ENCODE assay signal across 8 mouse cellular contexts in the genomic region with DNA sequence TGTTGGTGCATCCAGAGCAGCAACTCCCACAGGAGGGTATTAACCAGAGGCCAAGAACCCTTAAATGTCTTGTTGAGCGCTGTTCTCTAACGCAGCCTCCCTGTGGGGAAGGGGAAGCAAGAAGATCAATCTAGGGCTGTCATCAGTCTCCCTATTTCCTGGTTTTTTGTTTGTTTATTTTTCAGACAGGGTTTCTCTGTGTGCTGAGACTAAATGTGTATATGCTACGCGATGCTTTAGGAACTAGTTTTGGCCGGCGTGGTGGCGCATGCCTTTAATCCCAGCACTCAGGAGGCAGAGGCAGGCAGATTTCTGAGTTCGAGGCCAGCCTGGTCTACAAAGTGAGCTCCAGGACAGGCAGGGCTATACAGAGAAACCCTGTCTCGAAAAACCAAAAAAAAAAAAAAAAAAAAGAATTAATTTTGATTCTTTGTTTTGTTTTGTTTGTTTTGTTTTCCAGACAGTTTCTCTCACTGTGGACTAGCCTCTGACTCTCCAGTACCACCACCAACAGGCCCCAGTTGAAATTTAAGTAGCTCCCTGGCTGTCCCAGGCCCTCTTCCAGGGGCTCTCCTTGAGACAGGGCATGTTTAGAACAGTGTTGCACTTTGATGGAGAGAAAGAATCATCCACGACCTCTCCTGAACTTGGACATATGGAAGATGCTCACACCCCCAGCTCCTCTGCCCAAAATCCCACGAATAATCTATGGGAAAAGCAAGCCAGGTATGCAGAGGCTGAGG. TPM values are rescaled to one million over a fixed set of nuclear protein-coding genes. Genes with fewer than 3 reads are reported as not detected.
A peak's percentile ranks its signal among the peaks of the same experiment; 100 is the strongest.
DNase-seq lines count a peak whose midpoint lies in the region; ATAC-seq and TF ChIP-seq lines count a peak whose summit lies in the region.
"Had no signal": no experiment of that assay in that cellular context is flagged by ENCODE, and none has a peak within 500 bp of the region (broad histone marks: within the 10 kb centered on the region; RNA-seq: fewer than 3 reads in every experiment).

No protein-coding gene starts in this region.

- no peaks in the 10 kb centered on the region for H3K27me3 ChIP-seq in forebrain, embryonic 14.5 days (replicated peaks; ENCODE audit: control insufficient read depth, insufficient read depth, low read length)
- no peaks in the 10 kb centered on the region for H3K27me3 ChIP-seq in limb, embryonic 12.5 days

- no peak for ATAC-seq in forebrain, embryonic 14.5 days
- no peak for ATAC-seq in limb, embryonic 12.5 days (ENCODE audit: insufficient number of reproducible peaks, insufficient read depth, low FRiP score, low TSS enrichment, low read depth)
- ATAC-seq in granulocyte monocyte progenitor cell, adult 5-6 weeks (replicated peaks; ENCODE audit: poor library complexity, severe bottlenecking) = no peak
- ATAC-seq: lung, postnatal 0 days had no signal

- no peak for DNase-seq in left cerebral cortex, adult 2 months (ENCODE audit: extremely low spot score in 1 of 2, low spot score in 2 of 2)
- no peak for DNase-seq in left cerebral cortex, adult 18-20 months (ENCODE audit: low spot score in 2 of 2)
- no peak for DNase-seq in forebrain, embryonic 14.5 days (ENCODE audit: low spot score)
- no peak for DNase-seq in spleen, postnatal 14 days (ENCODE audit: low spot score in 2 of 2)

- TF ChIP-seq POLR2A in olfactory bulb, adult 2 months (IDR thresholded peaks at IDR 0.05; ENCODE audit: insufficient read depth, low read depth, low read length) = no peak

- H3K36me3 ChIP-seq in forebrain, embryonic 14.5 days (ENCODE audit: control insufficient read depth, insufficient read depth, low read length) = peaks cover 9% of the 10 kb centered on the region
- H3K36me3 ChIP-seq in limb, embryonic 12.5 days = peaks cover 10% of the 10 kb centered on the region

- H3K4me3 ChIP-seq in left cerebral cortex, adult 2 months = no peak overlapping the region; the same call in 1 of the 2 replicates
- peak overlapping the region; percentile 77 for H3K4me3 ChIP-seq in forebrain, embryonic 14.5 days (ENCODE audit: low read depth, low read length)
- H3K4me3 ChIP-seq in limb, embryonic 12.5 days (replicated peaks) = peak overlapping the region; percentile 80
- H3K4me3 ChIP-seq in olfactory bulb, adult 2 months (ENCODE audit: insufficient read depth, low read depth, low read length) = 0 out of 2 replicates have a peak overlapping the region, but pooled peaks have one; percentile 87

- TF ChIP-seq CTCF in left cerebral cortex, adult 2 months (IDR thresholded peaks at IDR 0.05) = no peak
- TF ChIP-seq CTCF in olfactory bulb, adult 2 months (IDR thresholded peaks at IDR 0.05; ENCODE audit: insufficient read depth, low read depth, low read length) = no peak

- peak overlapping the region; percentile 88; the same call in 1 of the 2 replicates for H3K27ac ChIP-seq in left cerebral cortex, adult 2 months
- no peak overlapping the region for H3K27ac ChIP-seq in forebrain, embryonic 14.5 days (ENCODE audit: low read depth, low read length)
- no peak overlapping the region for H3K27ac ChIP-seq in limb, embryonic 12.5 days
- peak overlapping the region; percentile 82; the same call in 1 of the 2 replicates for H3K27ac ChIP-seq in olfactory bulb, adult 2 months (ENCODE audit: insufficient read depth, low read depth, low read length)

- H3K9me3 ChIP-seq in forebrain, embryonic 14.5 days (replicated peaks; ENCODE audit: control insufficient read depth, low read length) = no peaks in the 10 kb centered on the region
- H3K9me3 ChIP-seq in limb, embryonic 12.5 days = no peaks in the 10 kb centered on the region

- 86% methylated on average over 11 of the region's 11 CpGs for WGBS in forebrain, embryonic 14.5 days
- 81% methylated on average over 10 of the region's 11 CpGs for WGBS in limb, embryonic 12.5 days
- WGBS in olfactory bulb, adult 2 months = 80% methylated on average over 11 of the region's 11 CpGs

- no peak overlapping the region for H3K9ac ChIP-seq in forebrain, embryonic 14.5 days (ENCODE audit: low read length)
- peak overlapping the region; percentile 46; the same call in 1 of the 2 replicates for H3K9ac ChIP-seq in limb, embryonic 12.5 days (replicated peaks)

- H3K4me2 ChIP-seq in forebrain, embryonic 14.5 days (ENCODE audit: low read length) = peak overlapping the region; percentile 88
- H3K4me2 ChIP-seq in limb, embryonic 12.5 days = peak overlapping the region; percentile 89

- intact Hi-C loops in left cerebral cortex, adult 2 months (cut with DNase I) = no loop called here

- peaks cover 13% of the 10 kb centered on the region for H3K4me1 ChIP-seq in forebrain, embryonic 14.5 days (ENCODE audit: control insufficient read depth, insufficient read depth, low read length)
- H3K4me1 ChIP-seq in limb, embryonic 12.5 days (replicated peaks) = peaks cover 26% of the 10 kb centered on the region
- peaks cover 22% of the 10 kb centered on the region for H3K4me1 ChIP-seq in olfactory bulb, adult 2 months (ENCODE audit: control insufficient read depth, insufficient read depth, low read length)

RNA-seq across cellular contexts. Expression of a gene that starts 1.3 kb away (rescaled TPM):
- 10 to 100 TPM; 37.8 to 38.1 TPM for total RNA-seq in left cerebral cortex, adult 2 months (2021)
- 10 to 100 TPM; 38.7 to 40.2 TPM for total RNA-seq in left cerebral cortex, adult 18-20 months (2021)
- 60.5 and 66.0 TPM in 2 replicates for polyA plus RNA-seq in forebrain, embryonic 14.5 days (2014; fragmentation: Nextera tagmentation; extraction: Ambion mirVana)
- 56.1 and 60.1 TPM in 2 replicates for polyA plus RNA-seq in limb, embryonic 12.5 days (2016; fragmentation: Nextera tagmentation; extraction: Ambion mirVana)
- not detected in 2 replicates for polyA plus RNA-seq in olfactory bulb, adult 2 months (2012; ENCODE audit: insufficient read depth, insufficient read length, low replicate concordance, missing spikeins)
- 23.4 and 27.7 TPM in 2 replicates for total RNA-seq in granulocyte monocyte progenitor cell, adult 5-6 weeks (2014; fragmentation: Nextera tagmentation)
- total RNA-seq in granulocyte monocyte progenitor cell, adult 5-6 weeks (2017) = 9.7 and 15.2 TPM in 2 replicates

RNA-seq across cellular contexts. Expression of a gene that starts 5.0 kb away (rescaled TPM):
- total RNA-seq in left cerebral cortex, adult 2 months (2021) = 10 to 100 TPM; 17.8 to 25.7 TPM
- total RNA-seq in left cerebral cortex, adult 18-20 months (2021) = 10 to 100 TPM; 20.0 to 25.6 TPM
- 15.9 and 17.0 TPM in 2 replicates for polyA plus RNA-seq in forebrain, embryonic 14.5 days (2014; fragmentation: Nextera tagmentation; extraction: Ambion mirVana)
- polyA plus RNA-seq in limb, embryonic 12.5 days (2016; fragmentation: Nextera tagmentation; extraction: Ambion mirVana) = 8.5 and 9.9 TPM in 2 replicates
- not detected in 2 replicates for polyA plus RNA-seq in olfactory bulb, adult 2 months (2012; ENCODE audit: insufficient read depth, insufficient read length, low replicate concordance, missing spikeins)
- 30.4 and 58.6 TPM in 2 replicates for total RNA-seq in granulocyte monocyte progenitor cell, adult 5-6 weeks (2014; fragmentation: Nextera tagmentation)
- total RNA-seq in granulocyte monocyte progenitor cell, adult 5-6 weeks (2017) = 11.2 and 25.8 TPM in 2 replicates

RNA-seq across cellular contexts. Expression of a gene that starts 7.1 kb away (rescaled TPM):
- 1 to 10 TPM; 1.7 TPM for total RNA-seq in left cerebral cortex, adult 2 months (2021)
- total RNA-seq in left cerebral cortex, adult 18-20 months (2021) = 1 to 10 TPM; 1.4 to 1.7 TPM
- polyA plus RNA-seq in forebrain, embryonic 14.5 days (2014; fragmentation: Nextera tagmentation; extraction: Ambion mirVana) = 0.36 and 0.47 TPM in 2 replicates
- 0.45 and 0.54 TPM in 2 replicates for polyA plus RNA-seq in limb, embryonic 12.5 days (2016; fragmentation: Nextera tagmentation; extraction: Ambion mirVana)
- not detected in 2 replicates for polyA plus RNA-seq in olfactory bulb, adult 2 months (2012; ENCODE audit: insufficient read depth, insufficient read length, low replicate concordance, missing spikeins)
- total RNA-seq in granulocyte monocyte progenitor cell, adult 5-6 weeks (2014; fragmentation: Nextera tagmentation) = 2.1 TPM in 1 of 2 replicates, not detected in the other
- total RNA-seq in granulocyte monocyte progenitor cell, adult 5-6 weeks (2017) = 1.1 and 1.3 TPM in 2 replicates

RNA-seq across cellular contexts. Expression of a gene that starts 12.3 kb away (rescaled TPM):
- 10 to 100 TPM; 34.9 to 36.8 TPM for total RNA-seq in left cerebral cortex, adult 2 months (2021)
- 10 to 100 TPM; 26.0 to 31.5 TPM for total RNA-seq in left cerebral cortex, adult 18-20 months (2021)
- polyA plus RNA-seq in forebrain, embryonic 14.5 days (2014; fragmentation: Nextera tagmentation; extraction: Ambion mirVana) = 11.6 and 12.2 TPM in 2 replicates
- polyA plus RNA-seq in limb, embryonic 12.5 days (2016; fragmentation: Nextera tagmentation; extraction: Ambion mirVana) = 37.3 and 45.5 TPM in 2 replicates
- not detected in 2 replicates for polyA plus RNA-seq in olfactory bulb, adult 2 months (2012; ENCODE audit: insufficient read depth, insufficient read length, low replicate concordance, missing spikeins)
- 64.7 and 66.9 TPM in 2 replicates for total RNA-seq in granulocyte monocyte progenitor cell, adult 5-6 weeks (2014; fragmentation: Nextera tagmentation)
- 11.8 and 15.0 TPM in 2 replicates for total RNA-seq in granulocyte monocyte progenitor cell, adult 5-6 weeks (2017)

RNA-seq across cellular contexts. Expression of a gene that starts 28.9 kb away (rescaled TPM):
- total RNA-seq in left cerebral cortex, adult 2 months (2021) = 100 to 1,000 TPM; 103 to 105 TPM
- 10 to 100 TPM; 89.5 to 92.8 TPM for total RNA-seq in left cerebral cortex, adult 18-20 months (2021)
- 9.6 and 11.3 TPM in 2 replicates for polyA plus RNA-seq in forebrain, embryonic 14.5 days (2014; fragmentation: Nextera tagmentation; extraction: Ambion mirVana)
- polyA plus RNA-seq in limb, embryonic 12.5 days (2016; fragmentation: Nextera tagmentation; extraction: Ambion mirVana) = 23.6 and 26.9 TPM in 2 replicates
- polyA plus RNA-seq in olfactory bulb, adult 2 months (2012; ENCODE audit: insufficient read depth, insufficient read length, low replicate concordance, missing spikeins) = not detected in 2 replicates
- total RNA-seq in granulocyte monocyte progenitor cell, adult 5-6 weeks (2014; fragmentation: Nextera tagmentation) = 28.3 and 35.5 TPM in 2 replicates
- total RNA-seq in granulocyte monocyte progenitor cell, adult 5-6 weeks (2017) = 11.9 and 17.8 TPM in 2 replicates

Comparison
In these comparisons a context has a peak if more than half of its experiments do, and no peak if none do; other contexts are left out.
1. H3K27ac ChIP-seq: peak in left cerebral cortex, adult 2 months (single experiment) and olfactory bulb, adult 2 months (single experiment); none in forebrain, embryonic 14.5 days (single experiment) and limb, embryonic 12.5 days (single experiment).